Mouse (Mus musculus) brown adipose tissue, adult 24 weeks (tissue): ENCODE measurements around the gene Dennd4a. TPM values are rescaled to one million over a fixed set of nuclear protein-coding genes. Genes with fewer than 3 reads are reported as not detected.

ENCODE experiments used
- H3K27ac ChIP-seq: fragments of 200-500 bp; replicated peaks from 2 replicates; pipeline ENCODE4 v1.5.1; 2012; ENCODE audit warnings: low read depth, mild to moderate bottlenecking, low read length
- H3K4me1 ChIP-seq: fragments of 200-500 bp; 2 replicates; pipeline ENCODE4 v1.6.1; 2012; ENCODE audit warnings: low read length, mixed read lengths; ENCODE audit not compliant: control insufficient read depth, insufficient read depth, insufficient read length
- H3K4me3 ChIP-seq: fragments of 200-500 bp; 2 replicates; pipeline ENCODE4 v1.5.1; 2012; ENCODE audit warnings: low read depth, mild to moderate bottlenecking, low read length, moderate library complexity; ENCODE audit not compliant: insufficient read depth
- polyA plus RNA-seq: library from polyadenylated mRNA; stranded (reverse); fragments of >200 nt; gene quantifications from 2 replicates; pipeline ENCODE4 v1.2.4, GENCODE M21; 2012; ENCODE audit not compliant: missing spikeins, insufficient read depth, insufficient read length

The Dennd4a gene
- polyA plus RNA-seq, 1 experiment, result 11.0 TPM

DNA sequence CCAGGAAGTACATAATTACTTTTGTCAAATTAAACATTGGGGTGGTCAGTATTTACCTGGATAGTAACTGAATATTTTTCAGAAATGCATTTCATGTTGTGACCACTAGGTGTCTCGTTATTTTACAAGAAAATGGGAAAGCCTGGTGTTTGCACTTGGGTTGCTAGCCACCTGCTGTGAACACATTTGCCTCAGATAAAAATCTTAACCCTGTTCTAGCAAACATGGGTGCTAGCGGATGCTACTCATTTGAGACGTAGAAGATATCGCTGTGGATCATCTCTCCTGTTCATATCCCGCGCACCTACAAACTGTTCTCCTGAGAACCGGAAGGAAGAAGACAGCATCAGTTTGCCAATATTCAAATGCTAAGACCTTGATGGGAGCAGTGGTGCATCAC lies 31.5 kb upstream of the Dennd4a start:
- no peak overlapping the region for H3K27ac ChIP-seq
- no peak overlapping the region for H3K4me3 ChIP-seq
- H3K4me1 ChIP-seq, result peaks cover 7% of the 10 kb centered on the region

GRCm38 (mm10) chr9:64783511-64783910 lies 27.6 kb upstream of the Dennd4a start:
- H3K27ac ChIP-seq, result no peak overlapping the region
- H3K4me1 ChIP-seq, result no peaks in the 10 kb centered on the region
- no peak overlapping the region for H3K4me3 ChIP-seq

DNA sequence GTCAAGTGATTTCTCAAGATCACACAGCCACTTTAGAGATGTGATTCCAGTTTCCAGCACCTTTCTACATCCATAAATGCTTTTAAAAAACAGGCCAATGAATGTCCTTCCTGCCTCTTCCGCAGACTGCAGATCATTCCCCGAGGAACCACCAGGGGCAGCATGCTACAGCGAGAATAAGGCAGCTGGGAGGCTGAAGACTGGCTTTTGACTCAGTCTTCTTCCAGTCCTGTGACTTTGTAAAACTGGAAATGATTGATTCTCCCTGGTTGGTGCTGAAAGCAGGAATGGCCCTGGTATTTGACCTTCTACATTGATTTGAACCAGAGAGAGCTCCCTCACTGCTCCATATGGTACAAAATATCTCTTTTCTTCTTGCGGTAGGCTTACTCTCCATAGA lies 26.3 kb upstream of the Dennd4a start:
- no peak overlapping the region for H3K4me3 ChIP-seq
- no peak overlapping the region for H3K27ac ChIP-seq
- H3K4me1 ChIP-seq, result no peaks in the 10 kb centered on the region; the same call in 1 of the 2 replicates

GRCm38 (mm10) chr9:64786216-64786905 lies 24.8 kb upstream of the Dennd4a start:
- no peak overlapping the region for H3K4me3 ChIP-seq
- peaks cover 4% of the 10 kb centered on the region; the same call in 1 of the 2 replicates for H3K4me1 ChIP-seq
- no peak overlapping the region for H3K27ac ChIP-seq

- Histone ChIP-seq H3K4me3 (no peak overlapping the region), H3K27ac (no peak overlapping the region), H3K4me1 (peaks cover 7% of the 10 kb centered on the region)
Measured at GRCm38 (mm10) chr9:64788070-64788469, 23.1 kb upstream of the Dennd4a start.

- peak overlapping the region; percentile 57 for H3K27ac ChIP-seq
Measured at GRCm38 (mm10) chr9:64789341-64789761, 21.8 kb upstream of the Dennd4a start.

GRCm38 (mm10) chr9:64789887-64790400 lies 21.2 kb upstream of the Dennd4a start:
- Histone ChIP-seq H3K4me3 (no peak overlapping the region), H3K27ac (no peak overlapping the region), H3K4me1 (peaks cover 7% of the 10 kb centered on the region)

More at GRCm38 (mm10) chr9:64789341-64789761, 21.8 kb upstream of the Dennd4a start:
- H3K4me1 ChIP-seq, result peaks cover 7% of the 10 kb centered on the region
- no peak overlapping the region for H3K4me3 ChIP-seq

DNA sequence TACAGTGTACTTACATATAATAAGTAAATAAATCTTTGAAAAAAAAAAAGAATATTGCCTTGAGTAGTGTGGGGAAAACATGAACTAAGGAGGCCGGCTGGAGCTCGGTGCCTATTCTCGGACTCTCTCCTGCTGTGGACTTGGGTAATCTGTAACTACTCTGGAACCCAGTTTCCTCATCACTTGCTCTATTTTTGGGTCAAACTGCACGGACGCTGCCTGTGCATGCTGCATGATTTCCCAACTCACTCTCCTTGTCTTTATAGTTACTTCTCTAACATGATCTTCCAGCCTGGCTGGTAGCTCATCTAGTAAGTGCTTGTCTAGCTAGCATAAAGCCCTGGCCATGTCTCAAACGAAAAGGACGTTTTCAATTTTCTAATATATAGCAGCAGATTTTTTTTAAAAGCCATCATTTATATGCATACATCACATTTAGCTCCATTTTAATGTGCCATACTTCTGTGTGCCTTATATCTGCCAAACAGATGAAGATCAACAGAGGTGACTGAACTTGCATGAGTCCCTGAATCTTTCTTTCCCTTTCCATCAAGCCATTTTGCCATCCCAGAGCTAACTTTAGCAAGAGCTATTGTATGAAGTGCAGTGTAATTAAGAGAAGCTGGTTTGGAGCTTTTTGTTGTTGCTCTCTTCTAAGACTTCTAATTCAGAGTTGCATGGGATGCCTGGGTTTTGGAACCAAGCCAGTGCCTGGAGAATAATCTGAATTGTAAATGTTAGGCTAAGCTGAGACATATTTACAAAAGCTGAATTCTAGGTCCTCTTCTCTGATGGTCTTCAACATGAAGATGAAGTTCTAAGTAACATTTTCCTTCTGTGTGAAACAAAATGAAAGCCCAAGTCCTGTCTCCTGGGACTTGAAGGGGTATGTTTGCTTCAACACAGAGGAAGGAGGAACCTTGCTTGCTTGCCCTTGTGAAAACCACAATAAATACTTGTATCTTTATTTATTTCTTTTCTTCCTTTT lies 20.2 kb upstream of the Dennd4a start:
- H3K4me1 ChIP-seq, result peaks cover 7% of the 10 kb centered on the region
- H3K4me3 ChIP-seq, result no peak overlapping the region
- peak overlapping the region; percentile 23; the same call in 1 of the 2 replicates for H3K27ac ChIP-seq

DNA sequence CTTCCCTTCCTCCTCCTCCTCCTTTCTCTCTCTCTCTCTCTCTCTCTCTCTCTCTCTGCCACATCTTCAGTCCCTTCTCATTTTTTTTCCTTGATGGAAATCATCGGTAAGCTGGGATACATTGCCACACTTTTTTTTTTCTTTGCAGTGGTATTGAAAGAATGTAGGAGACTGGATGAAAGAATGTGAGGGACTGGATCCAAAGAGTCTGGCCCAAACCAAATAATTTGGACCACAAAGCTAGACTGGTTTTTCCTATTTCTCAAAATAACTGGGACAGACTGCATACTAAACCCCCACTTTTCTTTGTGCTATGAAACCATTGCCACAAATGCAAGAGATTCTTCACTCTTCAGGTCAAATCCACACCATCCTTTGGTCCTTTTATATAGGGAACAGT lies 19.5 kb upstream of the Dennd4a start:
- Histone ChIP-seq H3K4me1 (peaks cover 7% of the 10 kb centered on the region), H3K27ac (peak overlapping the region; percentile 23; the same call in 1 of the 2 replicates), H3K4me3 (no peak overlapping the region)

- no peak overlapping the region; the same call in 1 of the 2 replicates for H3K27ac ChIP-seq
- peaks cover 7% of the 10 kb centered on the region for H3K4me1 ChIP-seq
- H3K4me3 ChIP-seq, result no peak overlapping the region
Measured at GRCm38 (mm10) chr9:64792379-64793274, 18.5 kb upstream of the Dennd4a start.

DNA sequence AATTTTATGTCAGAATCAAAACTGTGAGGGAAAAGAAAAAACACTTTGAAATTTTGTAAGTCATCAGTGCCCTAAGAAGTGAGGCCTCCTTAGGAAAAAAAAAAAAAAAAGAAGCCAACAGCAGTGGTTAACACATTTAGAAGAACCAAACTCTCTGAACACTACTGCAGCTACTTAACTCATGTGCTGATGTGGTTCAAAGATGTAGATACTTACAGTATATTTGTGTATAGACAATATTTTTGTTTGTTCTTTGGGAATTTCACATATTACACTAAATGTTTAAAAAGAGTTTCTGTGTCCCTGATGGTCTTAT lies 17.9 kb upstream of the Dennd4a start:
- Histone ChIP-seq H3K27ac (no peak overlapping the region), H3K4me1 (peaks cover 7% of the 10 kb centered on the region), H3K4me3 (no peak overlapping the region)

DNA sequence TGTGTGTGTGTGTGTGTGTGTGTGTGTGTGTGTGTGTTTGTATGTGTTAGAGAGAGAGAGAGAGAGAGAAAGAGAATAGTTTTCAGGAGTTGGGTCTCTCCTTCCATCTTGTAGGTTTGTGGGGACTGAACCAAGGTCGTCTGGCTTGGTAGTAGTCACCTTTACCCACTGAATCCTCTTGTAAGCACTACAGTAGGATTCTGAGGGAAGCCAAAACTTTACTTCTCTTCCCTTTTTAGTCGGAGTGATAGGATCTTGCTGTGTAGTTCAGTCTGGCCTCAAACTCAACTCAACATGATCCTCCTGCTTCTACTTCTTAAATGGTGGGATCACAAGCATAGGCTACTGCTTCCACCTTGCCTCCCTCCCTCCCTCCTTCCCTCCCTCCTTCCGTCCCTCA lies 17.3 kb upstream of the Dennd4a start:
- no peak overlapping the region for H3K4me3 ChIP-seq
- peaks cover 7% of the 10 kb centered on the region for H3K4me1 ChIP-seq
- no peak overlapping the region for H3K27ac ChIP-seq

- Histone ChIP-seq H3K4me1 (peaks cover 7% of the 10 kb centered on the region), H3K4me3 (no peak overlapping the region), H3K27ac (peak overlapping the region; percentile 45; the same call in 1 of the 2 replicates)
Measured at GRCm38 (mm10) chr9:64794448-64795420, 16.4 kb upstream of the Dennd4a start.
